Comparison of ENCODE assay signal across 8 mouse cellular contexts in genomic region chr7:111249606-111250005, GRCm38 (mm10).
DNase-seq lines count a peak whose midpoint lies in the region; ATAC-seq and TF ChIP-seq lines count a peak whose summit lies in the region.

No protein-coding gene starts in this region.

- no peaks in the 10 kb centered on the region for H3K27me3 ChIP-seq in Patski

- in situ Hi-C loops in Patski (cut with MboI; ENCODE audit: low pct_unique_long_range_greater_than_20kb), result loop anchor here (5.0 kb wide), 1 partner anchor 713 kb away; no protein-coding TSS in a partner anchor

- CTCF ChIA-PET in Patski (lab: Charles Lee), result interaction anchor here (0.7 to 2.0 kb wide), 8 partner anchors 8 to 719 kb away, joined by 3 to 10 read pairs (median 4); no protein-coding TSS in a partner anchor

- peak; percentile 92 for TF ChIP-seq CTCF in Patski (IDR thresholded peaks at IDR 0.05)

- POLR2A ChIA-PET in Patski (lab: Charles Lee), result no interaction called here

- no peak for ATAC-seq in Patski

- peak; percentile 70 for DNase-seq in 416B (ENCODE audit: low read depth)
- DNase-seq in Patski (ENCODE audit: low read depth, low spot score), result no peak
- DNase-seq in cerebellum, postnatal 25 days, result peak; percentile 81 to 89
- DNase-seq in gastrocnemius, adult 18-20 months (ENCODE audit: low spot score), result peak; percentile 86
- DNase-seq in kidney, postnatal 14 days, result peak; percentile 82
- DNase-seq in lung, adult 18-20 months, result peak; percentile 74 to 79
- peak; percentile 79 for DNase-seq in ovary, postnatal 36 days (ENCODE audit: low spot score)
- peak; percentile 53 to 59 for DNase-seq in thymus, postnatal 36 days
